Mouse (Mus musculus): ENCODE results near the gene Syngr1. TPM values are rescaled to one million over a fixed set of nuclear protein-coding genes. Genes with fewer than 3 reads are reported as not detected.

Syngr1 gene
- total and polyA plus RNA-seq, 3 experiments: 105 to 115 TPM; not detected in 1

GRCm38 (mm10) chr15:80079129-80079668, 11.9 kb upstream of the Syngr1 start:
- no peaks in the 10 kb centered on the region for H3K4me1 ChIP-seq (ENCODE audit: control insufficient read depth in 1 of 2, insufficient read depth in 2 of 2, low read length in 2 of 2)
- peak overlapping the region; percentile 87 for H3K9ac ChIP-seq (ENCODE audit: control insufficient read depth, low read depth, low read length, poor library complexity, severe bottlenecking)
- peaks cover 15% of the 10 kb centered on the region in 2 experiments; a peak in 3 of 4 replicates for H3K36me3 ChIP-seq (ENCODE audit: control insufficient read depth in 1 of 2, insufficient read depth in 2 of 2, low read length in 2 of 2)
- peak overlapping the region; percentile 87 for H3K27ac ChIP-seq (ENCODE audit: control insufficient read depth, low read depth, low read length)
- no peaks in the 10 kb centered on the region for H3K9me3 ChIP-seq (replicated peaks; ENCODE audit: insufficient read depth, low read length)
- no peak for TF ChIP-seq SIN3A (IDR thresholded peaks at IDR 0.05; ENCODE audit: low read length)
- peak in 1 of 2 experiments; percentile 33; a peak in 1 of 4 replicates for TF ChIP-seq POLR2A (IDR thresholded peaks at IDR 0.05; ENCODE audit: control insufficient read depth in 1 of 2, insufficient read depth in 1 of 2, low read depth in 1 of 2, low read length in 2 of 2, poor library complexity in 1 of 2)
- peak; percentile 87; the same call in 1 of the 2 replicates for TF ChIP-seq CHD1 (IDR thresholded peaks at IDR 0.05; ENCODE audit: low read depth, low read length)
- no peak for TF ChIP-seq MAX (IDR thresholded peaks at IDR 0.05; ENCODE audit: low read length)
- H3K4me3 ChIP-seq (ENCODE audit: control insufficient read depth in 1 of 2, insufficient read depth in 1 of 2, low read depth in 2 of 2, low read length in 2 of 2): peak overlapping the region in 1 of 2 experiments; percentile 85; a peak in 2 of 4 replicates
- DNase-seq (ENCODE audit: low read depth, low spot score): peak; percentile 31
- no peaks in the 10 kb centered on the region for H3K27me3 ChIP-seq (ENCODE audit: control insufficient read depth in 1 of 2, insufficient read depth in 2 of 2, low read length in 2 of 2)
- H3K79me2 ChIP-seq (ENCODE audit: control insufficient read depth, insufficient read depth, low read length, poor library complexity): peaks cover 46% of the 10 kb centered on the region

GRCm38 (mm10) chr15:80079954-80080353, 11.2 kb upstream of the Syngr1 start:
- peak overlapping the region; percentile 44 to 85 for H3K4me3 ChIP-seq (ENCODE audit: control insufficient read depth in 1 of 2, insufficient read depth in 1 of 2, low read depth in 2 of 2, low read length in 2 of 2)
- H3K4me1 ChIP-seq (ENCODE audit: control insufficient read depth in 1 of 2, insufficient read depth in 2 of 2, low read length in 2 of 2): no peaks in the 10 kb centered on the region
- H3K9me3 ChIP-seq (replicated peaks; ENCODE audit: insufficient read depth, low read length): no peaks in the 10 kb centered on the region
- no peaks in the 10 kb centered on the region for H3K27me3 ChIP-seq (ENCODE audit: control insufficient read depth in 1 of 2, insufficient read depth in 2 of 2, low read length in 2 of 2)
- peaks cover 15% of the 10 kb centered on the region in 2 experiments; a peak in 3 of 4 replicates for H3K36me3 ChIP-seq (ENCODE audit: control insufficient read depth in 1 of 2, insufficient read depth in 2 of 2, low read length in 2 of 2)
- peak; percentile 43 for DNase-seq (ENCODE audit: low read depth, low spot score)
- H3K9ac ChIP-seq (ENCODE audit: control insufficient read depth, low read depth, low read length, poor library complexity, severe bottlenecking): peak overlapping the region; percentile 87
- TF ChIP-seq MYC (IDR thresholded peaks at IDR 0.05; ENCODE audit: low read depth, low read length) (no peak), ZMIZ1 (IDR thresholded peaks at IDR 0.05; ENCODE audit: low read depth, low read length) (peak; percentile 10; the same call in 1 of the 2 replicates)
- peak overlapping the region; percentile 87 for H3K27ac ChIP-seq (ENCODE audit: control insufficient read depth, low read depth, low read length)
- peaks cover 46% of the 10 kb centered on the region for H3K79me2 ChIP-seq (ENCODE audit: control insufficient read depth, insufficient read depth, low read length, poor library complexity)

GRCm38 (mm10) chr15:80080711-80081615, 10.2 kb upstream of the Syngr1 start:
- Histone ChIP-seq H3K79me2 (ENCODE audit: control insufficient read depth, insufficient read depth, low read length, poor library complexity) (peaks cover 46% of the 10 kb centered on the region), H3K27ac (ENCODE audit: control insufficient read depth, low read depth, low read length) (peak overlapping the region; percentile 87), H3K4me1 (ENCODE audit: control insufficient read depth in 1 of 2, insufficient read depth in 2 of 2, low read length in 2 of 2) (no peaks in the 10 kb centered on the region), H3K9me3 (replicated peaks; ENCODE audit: insufficient read depth, low read length) (no peaks in the 10 kb centered on the region), H3K36me3 (ENCODE audit: control insufficient read depth in 1 of 2, insufficient read depth in 2 of 2, low read length in 2 of 2) (peaks cover 15% of the 10 kb centered on the region in 2 experiments; a peak in 3 of 4 replicates), H3K4me3 (ENCODE audit: control insufficient read depth in 1 of 2, insufficient read depth in 1 of 2, low read depth in 2 of 2, low read length in 2 of 2) (peak overlapping the region; percentile 60 to 85), H3K9ac (ENCODE audit: control insufficient read depth, low read depth, low read length, poor library complexity, severe bottlenecking) (peak overlapping the region; percentile 87), H3K27me3 (ENCODE audit: control insufficient read depth in 1 of 2, insufficient read depth in 2 of 2, low read length in 2 of 2) (no peaks in the 10 kb centered on the region)
- peak; percentile 68 for DNase-seq (ENCODE audit: low read depth, low spot score)
- TF ChIP-seq MAZ (IDR thresholded peaks at IDR 0.05; ENCODE audit: low read depth, low read length) (no peak), TBP (IDR thresholded peaks at IDR 0.05; ENCODE audit: low read depth, low read length) (no peak), NELFE (IDR thresholded peaks at IDR 0.05; ENCODE audit: low read depth, low read length) (no peak), KAT2A (conservative IDR thresholded peaks at IDR 0.05; ENCODE audit: low read depth, low read length) (no peak), GABPA (IDR thresholded peaks at IDR 0.05; ENCODE audit: low read depth, low read length) (no peak), MEF2A (IDR thresholded peaks at IDR 0.05; ENCODE audit: extremely low read depth, insufficient replicate concordance, low read depth, low read length, poor library complexity, severe bottlenecking) (no peak), ZC3H11A (IDR thresholded peaks at IDR 0.05; ENCODE audit: low read depth, low read length) (no peak), ZNF384 (IDR thresholded peaks at IDR 0.05; ENCODE audit: low read depth, low read length) (no peak), UBTF (IDR thresholded peaks at IDR 0.05; ENCODE audit: borderline replicate concordance, insufficient read depth, low read depth, low read length) (no peak), BHLHE40 (IDR thresholded peaks at IDR 0.05; ENCODE audit: borderline replicate concordance, low read depth, low read length) (no peak), MAX (IDR thresholded peaks at IDR 0.05; ENCODE audit: low read length) (no peak), TAL1 (IDR thresholded peaks at IDR 0.05; ENCODE audit: low read length) (no peak), HCFC1 (IDR thresholded peaks at IDR 0.05; ENCODE audit: low read depth, low read length) (no peak), CHD1 (IDR thresholded peaks at IDR 0.05; ENCODE audit: low read depth, low read length) (peak; percentile 44; the same call in 1 of the 2 replicates), RAD21 (IDR thresholded peaks at IDR 0.05; ENCODE audit: low read depth, low read length) (no peak), TCF12 (IDR thresholded peaks at IDR 0.05; ENCODE audit: low read depth, low read length) (no peak), ZKSCAN1 (IDR thresholded peaks at IDR 0.05; ENCODE audit: low read depth, low read length) (no peak), CTCF (IDR thresholded peaks at IDR 0.05 in 2 of 3, conservative IDR thresholded peaks at IDR 0.05 in 1 of 3; ENCODE audit: control insufficient read depth in 1 of 3, insufficient read depth in 1 of 3, low read depth in 2 of 3, low read length in 3 of 3, poor library complexity in 1 of 3, severe bottlenecking in 1 of 3) (peak in 2 of 3 experiments; percentile 42 to 48; a peak in 4 of 6 replicates), GATA1 (IDR thresholded peaks at IDR 0.05; ENCODE audit: low read depth, low read length) (no peak)

All from MEL (cell line).